Mouse (Mus musculus) liver, embryonic 15.5 days (tissue): ENCODE data around the gene Ccdc63. TPM values are rescaled to one million over a fixed set of nuclear protein-coding genes. Genes with fewer than 3 reads are reported as not detected.

Experiments
- ATAC-seq: fragments of 200-750 bp; cut with Nextera tagmentation; 2 replicates; pipeline ENCODE4 v1.8.0; 2017; ENCODE audit warnings: moderate number of reproducible peaks, mild to moderate bottlenecking, moderate library complexity; ENCODE audit not compliant: insufficient read depth
- H3K27ac ChIP-seq: fragments of 300-500 bp; sonication (generic); replicated peaks from 2 replicates; pipeline ENCODE4 v1.5.1; 2015; ENCODE audit warnings: mild to moderate bottlenecking, inconsistent platforms
- H3K27me3 ChIP-seq: fragments of 300-500 bp; sonication (generic); 2 replicates; pipeline ENCODE4 v1.6.1; 2015; ENCODE audit warnings: mild to moderate bottlenecking, inconsistent platforms
- H3K36me3 ChIP-seq: fragments of 300-500 bp; sonication (generic); replicated peaks from 2 replicates; pipeline ENCODE4 v1.6.1; 2015; ENCODE audit warnings: moderate library complexity, mild to moderate bottlenecking, inconsistent platforms
- H3K4me1 ChIP-seq: fragments of 300-500 bp; sonication (generic); replicated peaks from 2 replicates; pipeline ENCODE4 v1.6.1; 2015; ENCODE audit warnings: inconsistent platforms
- H3K4me2 ChIP-seq: fragments of 300-500 bp; sonication (generic); 2 replicates; pipeline ENCODE4 v1.6.1; 2015; ENCODE audit warnings: moderate library complexity, mild to moderate bottlenecking, inconsistent platforms
- H3K4me3 ChIP-seq: fragments of 300-500 bp; sonication (generic); replicated peaks from 2 replicates; pipeline ENCODE4 v1.5.1; 2015; ENCODE audit warnings: mild to moderate bottlenecking, inconsistent platforms
- H3K9ac ChIP-seq: fragments of 300-500 bp; sonication (generic); 2 replicates; pipeline ENCODE4 v1.6.1; 2015; ENCODE audit warnings: moderate library complexity, mild to moderate bottlenecking, inconsistent platforms
- H3K9me3 ChIP-seq: fragments of 300-500 bp; sonication (generic); replicated peaks from 2 replicates; pipeline ENCODE4 v1.6.1; 2016; ENCODE audit warnings: inconsistent platforms
- WGBS: fragments of 180-500 bp; shearing (Covaris S2); methylation state at CpG from one replicate; pipeline ENCODE4 v1.1.7; 2015; ENCODE audit warnings: mixed read lengths; ENCODE audit not compliant: insufficient replicate concordance; 5-methylcytosine and 5-hydroxymethylcytosine counted together
- polyA plus RNA-seq: library from polyadenylated mRNA; unstranded; fragments of >200 nt; fragmentation: Nextera tagmentation; extraction: Ambion mirVana; gene quantifications from 2 replicates; pipeline ENCODE4 v1.2.1, GENCODE M21; 2015

The Ccdc63 gene
- polyA plus RNA-seq, 1 experiment from 2014 or later: 0.10 TPM

DNA sequence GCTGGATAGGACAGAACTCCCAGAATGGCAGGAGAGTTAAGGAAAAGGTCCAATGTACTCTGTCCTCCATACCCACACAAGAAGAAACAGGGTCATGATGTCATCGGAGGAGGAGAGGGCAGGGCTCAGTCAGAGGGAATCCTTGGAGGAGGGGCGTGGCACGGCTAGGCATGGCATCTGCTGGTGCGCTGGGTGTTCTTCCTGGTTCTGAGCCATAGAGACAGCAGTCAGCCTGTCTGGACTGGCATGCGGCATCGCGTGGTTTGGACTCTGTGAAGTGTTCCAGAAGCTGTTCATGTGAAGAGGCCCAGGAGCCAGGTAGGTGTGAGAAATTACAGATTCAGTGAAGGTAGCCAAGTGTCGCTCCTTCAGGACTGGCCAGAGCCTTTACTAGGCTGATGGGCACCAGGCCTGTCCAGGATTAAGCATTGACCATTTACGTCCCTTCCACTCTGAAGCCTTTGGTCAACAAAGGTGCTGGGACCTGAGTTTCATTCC is 25.3 kb downstream of the Ccdc63 start:
- no peaks in the 10 kb centered on the region for H3K9me3 ChIP-seq
- no peak for ATAC-seq
- peaks cover 13% of the 10 kb centered on the region for H3K27me3 ChIP-seq
- no peak overlapping the region for H3K4me2 ChIP-seq
- H3K4me1 ChIP-seq: 0 out of 2 replicates have a peak, but pooled peaks cover 2% of the 10 kb centered on the region
- H3K36me3 ChIP-seq: no peaks in the 10 kb centered on the region
- no peak overlapping the region for H3K4me3 ChIP-seq
- no peak overlapping the region for H3K27ac ChIP-seq
- H3K9ac ChIP-seq: no peak overlapping the region
- 86% methylated on average over 9 of the region's 9 CpGs for WGBS

DNA sequence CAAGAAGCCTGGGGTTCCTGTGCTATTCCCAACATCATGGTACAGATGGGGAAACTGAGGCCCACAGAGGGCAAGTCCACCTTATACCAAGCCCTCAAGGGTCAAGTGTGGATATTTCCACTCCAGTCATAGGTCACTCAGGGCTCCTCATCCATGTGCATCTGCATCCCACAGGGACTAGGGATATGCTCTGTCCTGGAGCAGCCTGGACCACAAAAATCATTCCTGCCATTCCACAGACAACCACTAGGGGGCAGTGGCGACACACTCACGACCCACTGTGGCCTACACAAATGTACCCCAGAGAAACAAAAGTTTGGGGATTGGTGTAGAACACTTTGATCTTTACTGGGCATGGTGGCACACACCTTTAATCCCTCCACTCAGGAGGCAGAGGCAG is 26.4 kb downstream of the Ccdc63 start:
- no peak for ATAC-seq
- H3K9ac ChIP-seq: no peak overlapping the region
- H3K9me3 ChIP-seq: no peaks in the 10 kb centered on the region
- peaks cover 13% of the 10 kb centered on the region for H3K27me3 ChIP-seq
- H3K27ac ChIP-seq: no peak overlapping the region
- 0% methylated on average over 2 of the region's 2 CpGs for WGBS
- no peak overlapping the region for H3K4me3 ChIP-seq
- no peak overlapping the region for H3K4me2 ChIP-seq
- H3K4me1 ChIP-seq: 0 out of 2 replicates have a peak, but pooled peaks cover 6% of the 10 kb centered on the region
- H3K36me3 ChIP-seq: no peaks in the 10 kb centered on the region

DNA sequence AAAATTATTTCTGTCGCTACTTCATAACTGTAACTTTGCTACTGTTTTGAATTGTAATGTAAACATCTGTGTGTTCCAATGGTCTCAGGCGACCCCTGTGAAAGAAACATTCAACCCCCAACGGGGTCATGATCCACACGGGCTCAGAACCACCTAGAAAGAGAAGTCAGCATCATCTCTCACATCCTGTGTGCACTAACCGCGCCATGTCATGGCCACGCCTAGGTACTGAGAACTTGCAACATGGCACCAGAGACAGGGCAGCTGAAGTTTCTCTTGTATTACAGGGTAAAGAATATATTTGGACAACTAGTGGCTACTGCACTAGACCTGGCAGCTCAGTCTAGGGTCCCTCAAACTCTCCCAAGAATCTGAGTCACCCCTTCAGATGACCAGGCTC is 27.2 kb downstream of the Ccdc63 start:
- ATAC-seq: no peak
- no peak overlapping the region for H3K4me3 ChIP-seq
- peaks cover 13% of the 10 kb centered on the region for H3K27me3 ChIP-seq
- H3K27ac ChIP-seq: no peak overlapping the region
- H3K36me3 ChIP-seq: no peaks in the 10 kb centered on the region
- H3K9ac ChIP-seq: no peak overlapping the region
- no peaks in the 10 kb centered on the region for H3K9me3 ChIP-seq
- 51% methylated on average over 7 of the region's 7 CpGs for WGBS
- H3K4me2 ChIP-seq: no peak overlapping the region
- H3K4me1 ChIP-seq: 0 out of 2 replicates have a peak, but pooled peaks cover 8% of the 10 kb centered on the region

DNA sequence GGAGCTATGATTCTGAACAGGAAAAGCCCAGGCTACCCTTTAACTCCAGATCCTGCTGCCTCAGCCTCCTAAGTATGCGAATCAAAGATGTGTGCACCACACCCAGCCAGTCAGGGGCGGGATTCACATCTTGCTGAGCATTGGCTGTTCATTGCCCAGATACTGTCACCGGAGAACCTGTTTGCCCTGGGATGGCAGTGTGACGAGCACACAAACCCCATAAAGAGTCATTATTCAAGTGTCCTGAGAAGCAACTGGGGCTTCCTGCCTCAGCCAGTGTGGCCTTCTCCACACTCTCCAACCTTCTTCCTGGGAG is 28.7 kb downstream of the Ccdc63 start:
- WGBS: 40% methylated on average over 4 of the region's 4 CpGs
- ATAC-seq: no peak
- H3K4me3 ChIP-seq: no peak overlapping the region
- no peak overlapping the region for H3K4me2 ChIP-seq
- H3K27me3 ChIP-seq: peaks cover 13% of the 10 kb centered on the region
- H3K9me3 ChIP-seq: no peaks in the 10 kb centered on the region
- H3K9ac ChIP-seq: no peak overlapping the region
- no peak overlapping the region for H3K27ac ChIP-seq
- H3K36me3 ChIP-seq: no peaks in the 10 kb centered on the region
- 0 out of 2 replicates have a peak, but pooled peaks cover 8% of the 10 kb centered on the region for H3K4me1 ChIP-seq

GRCm38 (mm10) chr5:122111091-122111932 is 29.3 kb downstream of the Ccdc63 start:
- H3K27ac ChIP-seq: no peak overlapping the region
- no peaks in the 10 kb centered on the region for H3K9me3 ChIP-seq
- no peak overlapping the region for H3K4me3 ChIP-seq
- no peak overlapping the region for H3K4me2 ChIP-seq
- 0 out of 2 replicates have a peak, but pooled peaks cover 8% of the 10 kb centered on the region for H3K4me1 ChIP-seq
- peaks cover 13% of the 10 kb centered on the region for H3K27me3 ChIP-seq
- no peaks in the 10 kb centered on the region for H3K36me3 ChIP-seq
- no peak overlapping the region for H3K9ac ChIP-seq
- ATAC-seq: no peak
- 58% methylated on average over 26 of the region's 26 CpGs for WGBS

- H3K4me3 ChIP-seq: no peak overlapping the region
- no peak for ATAC-seq
- H3K27me3 ChIP-seq: peaks cover 13% of the 10 kb centered on the region
- no peak overlapping the region for H3K27ac ChIP-seq
- H3K9ac ChIP-seq: no peak overlapping the region
- no peak overlapping the region for H3K4me2 ChIP-seq
- no peaks in the 10 kb centered on the region for H3K9me3 ChIP-seq
- H3K4me1 ChIP-seq: 0 out of 2 replicates have a peak, but pooled peaks cover 8% of the 10 kb centered on the region
- H3K36me3 ChIP-seq: no peaks in the 10 kb centered on the region
- 76% methylated on average over 13 of the region's 13 CpGs for WGBS
Observed at GRCm38 (mm10) chr5:122110625-122111024, 30.0 kb downstream of the Ccdc63 start.

DNA sequence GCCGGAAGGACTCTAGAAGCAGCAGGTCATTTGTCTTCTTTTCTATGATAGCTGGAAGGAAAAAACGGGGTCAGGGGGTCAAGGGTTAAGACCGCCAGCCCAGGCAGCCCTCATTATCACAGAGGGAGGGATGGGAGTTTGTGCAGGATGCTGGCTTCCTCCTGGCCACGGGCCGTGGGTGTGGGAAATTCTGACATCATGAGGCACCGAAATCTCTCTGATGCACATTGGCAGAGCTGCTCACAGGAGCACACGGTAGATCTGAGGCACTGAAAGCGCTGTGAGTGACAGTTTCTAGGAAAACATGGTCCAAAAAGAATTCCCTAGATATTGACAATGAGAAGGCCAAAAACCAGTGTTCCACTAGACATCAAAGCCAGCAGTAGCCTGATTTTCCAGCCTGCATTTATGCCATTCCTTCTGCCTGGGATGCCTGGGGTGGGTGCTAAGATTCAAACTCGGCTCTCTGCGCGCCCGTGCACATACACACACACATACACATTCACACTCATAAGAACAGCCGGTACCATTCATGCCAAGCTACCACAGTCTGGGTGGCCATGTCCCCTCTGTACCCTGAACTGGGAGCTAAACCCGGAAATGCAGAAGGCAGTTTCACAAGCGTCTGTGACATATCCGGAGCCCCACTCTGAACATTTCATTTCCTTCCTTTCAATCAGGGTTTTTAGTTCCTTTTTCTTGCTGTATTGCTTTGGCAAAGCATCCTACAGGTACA is 31.1 kb downstream of the Ccdc63 start:
- Histone ChIP-seq H3K9ac (no peak overlapping the region), H3K36me3 (no peaks in the 10 kb centered on the region), H3K9me3 (no peaks in the 10 kb centered on the region), H3K4me3 (no peak overlapping the region), H3K4me2 (no peak overlapping the region), H3K4me1 (0 out of 2 replicates have a peak, but pooled peaks cover 8% of the 10 kb centered on the region), H3K27ac (no peak overlapping the region), H3K27me3 (peaks cover 13% of the 10 kb centered on the region)
- no peak for ATAC-seq
- WGBS: 37% methylated on average over 16 of the region's 16 CpGs

DNA sequence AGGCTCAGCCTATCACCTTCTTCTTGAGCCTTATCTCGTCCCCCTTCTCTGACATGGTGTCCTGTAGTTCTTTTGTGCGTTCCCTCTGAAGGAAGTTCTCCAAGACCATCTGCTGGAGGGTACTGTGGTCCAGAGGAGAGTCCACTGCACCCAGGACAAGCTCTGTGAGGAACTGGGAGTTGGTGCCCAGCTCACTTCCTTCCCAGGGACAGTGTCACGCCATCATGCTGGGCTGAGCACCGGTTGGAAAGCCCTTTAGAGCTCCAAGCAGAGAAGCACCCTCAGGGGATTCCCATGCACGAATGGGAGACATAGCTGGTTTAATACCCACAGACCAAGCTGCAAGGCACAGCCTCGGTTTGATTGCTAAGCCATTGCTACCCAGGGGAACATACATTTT is 32.5 kb downstream of the Ccdc63 start:
- no peak for ATAC-seq
- Histone ChIP-seq H3K9ac (no peak overlapping the region), H3K9me3 (no peaks in the 10 kb centered on the region), H3K4me3 (no peak overlapping the region), H3K27me3 (peaks cover 23% of the 10 kb centered on the region), H3K4me2 (no peak overlapping the region), H3K27ac (no peak overlapping the region), H3K4me1 (0 out of 2 replicates have a peak, but pooled peaks cover 8% of the 10 kb centered on the region), H3K36me3 (no peaks in the 10 kb centered on the region)
- 41% methylated on average over 6 of the region's 6 CpGs for WGBS

DNA sequence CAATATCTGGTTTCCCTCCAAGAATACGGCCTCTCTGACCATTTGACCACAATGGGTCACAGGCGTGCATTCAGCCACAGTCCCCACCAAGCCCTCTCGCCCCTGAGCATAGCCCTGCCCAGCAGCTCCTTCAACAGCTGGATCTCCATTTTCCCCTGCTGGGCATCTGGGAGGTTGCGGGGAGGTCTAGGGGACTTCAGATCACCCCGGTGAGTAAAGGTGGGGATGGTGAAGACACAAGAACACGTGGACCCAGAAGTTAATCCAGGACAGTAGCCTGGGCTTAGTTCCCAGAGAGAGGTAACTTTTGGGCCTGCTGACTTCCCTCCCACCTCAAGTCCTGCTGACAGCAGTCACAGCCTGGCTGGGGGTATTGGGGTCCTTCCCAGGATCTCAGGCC is 34.4 kb downstream of the Ccdc63 start:
- WGBS: 64% methylated on average over 6 of the region's 6 CpGs
- Histone ChIP-seq H3K4me2 (no peak overlapping the region), H3K4me1 (0 out of 2 replicates have a peak, but pooled peaks cover 6% of the 10 kb centered on the region), H3K9ac (no peak overlapping the region), H3K36me3 (no peaks in the 10 kb centered on the region), H3K9me3 (no peaks in the 10 kb centered on the region), H3K27me3 (peaks cover 32% of the 10 kb centered on the region), H3K27ac (no peak overlapping the region), H3K4me3 (no peak overlapping the region)
- ATAC-seq: no peak

DNA sequence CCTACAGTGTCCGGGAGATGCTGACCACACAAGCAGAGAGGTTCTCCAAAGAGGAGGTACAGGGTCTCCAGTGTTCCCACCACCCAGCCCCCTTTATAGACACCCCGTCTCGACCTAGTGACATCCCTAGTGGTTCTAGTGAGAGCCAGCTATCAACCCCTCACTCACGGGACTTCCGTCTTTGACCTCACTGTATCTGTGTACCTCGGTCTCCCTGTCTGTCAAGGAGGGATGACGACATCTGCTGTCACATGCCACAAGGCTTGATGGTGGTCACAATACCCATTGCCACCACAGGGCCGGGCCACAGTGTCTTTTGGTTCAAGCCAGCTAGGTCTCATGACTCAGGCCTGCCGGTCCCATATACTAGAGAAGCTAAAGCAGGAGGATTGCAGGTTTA is 35.6 kb downstream of the Ccdc63 start:
- Histone ChIP-seq H3K4me3 (no peak overlapping the region), H3K4me2 (no peak overlapping the region), H3K27me3 (peaks cover 40% of the 10 kb centered on the region), H3K9me3 (no peaks in the 10 kb centered on the region), H3K27ac (no peak overlapping the region), H3K36me3 (no peaks in the 10 kb centered on the region), H3K9ac (no peak overlapping the region), H3K4me1 (0 out of 2 replicates have a peak, but pooled peaks cover 6% of the 10 kb centered on the region)
- no peak for ATAC-seq
- WGBS: 59% methylated on average over 9 of the region's 9 CpGs

GRCm38 (mm10) chr5:122104201-122104600 is 36.4 kb downstream of the Ccdc63 start:
- WGBS: 4% methylated on average over 2 of the region's 2 CpGs
- no peaks in the 10 kb centered on the region for H3K36me3 ChIP-seq
- H3K27ac ChIP-seq: no peak overlapping the region
- H3K9ac ChIP-seq: no peak overlapping the region
- no peaks in the 10 kb centered on the region for H3K9me3 ChIP-seq
- 0 out of 2 replicates have a peak, but pooled peaks cover 2% of the 10 kb centered on the region for H3K4me1 ChIP-seq
- peaks cover 41% of the 10 kb centered on the region for H3K27me3 ChIP-seq
- no peak overlapping the region for H3K4me2 ChIP-seq
- no peak for ATAC-seq
- H3K4me3 ChIP-seq: no peak overlapping the region
